Mouse (Mus musculus): ENCODE data around the gene Adat1. TPM values are rescaled to one million over a fixed set of nuclear protein-coding genes. Genes with fewer than 3 reads are reported as not detected.
A peak's percentile ranks its signal among the peaks of the same experiment; 100 is the strongest.
"Not testable (repeated sequence)": the region's sequence is repeated elsewhere in the genome, so short reads cannot be mapped to it uniquely, and the experiment has no call there.

The Adat1 gene
- polyA plus RNA-seq, 1 experiment from 2014 or later: 2.5 TPM

GRCm38 (mm10) chr8:111941101-111941454 lies 51.0 kb downstream of the Adat1 start:
- Histone ChIP-seq H3K9ac (ENCODE audit: low read length) (peak overlapping the region; percentile 88), H3K4me2 (replicated peaks; ENCODE audit: low read depth) (peak overlapping the region; percentile 78), H3K9me3 (ENCODE audit: control insufficient read depth, low read length) (no peaks in the 10 kb centered on the region), H3K27ac (replicated peaks) (peak overlapping the region; percentile 81), H3K27me3 (ENCODE audit: control insufficient read depth, insufficient read depth, low read length) (no peaks in the 10 kb centered on the region), H3K4me1 (replicated peaks; ENCODE audit: control insufficient read depth, insufficient read depth) (no peaks in the 10 kb centered on the region; the same call in 1 of the 2 replicates), H3K36me3 (ENCODE audit: control insufficient read depth, insufficient read depth, low read length) (peaks cover 2% of the 10 kb centered on the region; the same call in 1 of the 2 replicates), H3K4me3 (ENCODE audit: low read depth, low read length) (peak overlapping the region; percentile 76)
- ATAC-seq (ENCODE audit: low FRiP score, low TSS enrichment): peak; percentile 25; the same call in 1 of the 2 replicates
- under 1% methylated on average over 23 of the region's 23 CpGs for WGBS
- TF ChIP-seq EP300 (optimal IDR thresholded peaks at IDR 0.05) (no peak), CTCF (IDR thresholded peaks at IDR 0.05; ENCODE audit: low read depth) (no peak)
- peak; percentile 63 for DNase-seq (ENCODE audit: low spot score)

- WGBS: under 1% methylated on average over 65 of the region's 65 CpGs
- Histone ChIP-seq H3K36me3 (ENCODE audit: control insufficient read depth, insufficient read depth, low read length) (peaks cover 2% of the 10 kb centered on the region; the same call in 1 of the 2 replicates), H3K4me1 (replicated peaks; ENCODE audit: control insufficient read depth, insufficient read depth) (no peaks in the 10 kb centered on the region; the same call in 1 of the 2 replicates), H3K4me3 (ENCODE audit: low read depth, low read length) (peak within 1 kb of the TSS; percentile 76), H3K4me2 (replicated peaks; ENCODE audit: low read depth) (peak within 1 kb of the TSS; percentile 78), H3K9ac (ENCODE audit: low read length) (peak within 1 kb of the TSS; percentile 88), H3K27ac (replicated peaks) (peak within 1 kb of the TSS; percentile 81), H3K27me3 (ENCODE audit: control insufficient read depth, insufficient read depth, low read length) (no peaks in the 10 kb centered on the region), H3K9me3 (ENCODE audit: control insufficient read depth, low read length) (no peaks in the 10 kb centered on the region)
- DNase-seq (ENCODE audit: low spot score): peak; percentile 97
- TF ChIP-seq CTCF (IDR thresholded peaks at IDR 0.05; ENCODE audit: low read depth): no peak
- TF ChIP-seq EP300 (optimal IDR thresholded peaks at IDR 0.05): peak; percentile 48
- ATAC-seq (ENCODE audit: low FRiP score, low TSS enrichment): peak; percentile 95
Observed at GRCm38 (mm10) chr8:111940171-111941100, 51.7 kb downstream of the Adat1 start, which contains the start of gene Gabarapl2. Gene Gabarapl2, plus strand, starts transcription at chr8:111940703.

- Histone ChIP-seq H3K36me3 (ENCODE audit: control insufficient read depth, insufficient read depth, low read length) (0 out of 2 replicates have a peak, but pooled peaks cover 2% of the 10 kb centered on the region), H3K9me3 (ENCODE audit: control insufficient read depth, low read length) (no peaks in the 10 kb centered on the region), H3K4me3 (ENCODE audit: low read depth, low read length) (peak overlapping the region; percentile 76), H3K4me1 (replicated peaks; ENCODE audit: control insufficient read depth, insufficient read depth) (no peaks in the 10 kb centered on the region; the same call in 1 of the 2 replicates), H3K9ac (ENCODE audit: low read length) (0 out of 2 replicates have a peak overlapping the region, but pooled peaks have one; percentile 45), H3K27me3 (ENCODE audit: control insufficient read depth, insufficient read depth, low read length) (no peaks in the 10 kb centered on the region), H3K4me2 (replicated peaks; ENCODE audit: low read depth) (peak overlapping the region; percentile 78), H3K27ac (replicated peaks) (peak overlapping the region; percentile 76)
- peak; percentile 95 for ATAC-seq (ENCODE audit: low FRiP score, low TSS enrichment)
- WGBS: 3% methylated on average over 10 of the region's 10 CpGs
- TF ChIP-seq CTCF (IDR thresholded peaks at IDR 0.05; ENCODE audit: low read depth): no peak
- TF ChIP-seq EP300 (optimal IDR thresholded peaks at IDR 0.05): no peak
- peak; percentile 84 for DNase-seq (ENCODE audit: low spot score)
Observed at GRCm38 (mm10) chr8:111939516-111940142, 52.5 kb downstream of the Adat1 start.

- not testable (repeated sequence) for H3K9me3 ChIP-seq (ENCODE audit: control insufficient read depth, low read length); H3K27ac ChIP-seq (replicated peaks); H3K4me1 ChIP-seq (replicated peaks; ENCODE audit: control insufficient read depth, insufficient read depth); H3K27me3 ChIP-seq (ENCODE audit: control insufficient read depth, insufficient read depth, low read length); H3K9ac ChIP-seq (ENCODE audit: low read length); ATAC-seq (ENCODE audit: low FRiP score, low TSS enrichment); H3K4me3 ChIP-seq (ENCODE audit: low read depth, low read length); H3K36me3 ChIP-seq (ENCODE audit: control insufficient read depth, insufficient read depth, low read length); H3K4me2 ChIP-seq (replicated peaks; ENCODE audit: low read depth); DNase-seq (ENCODE audit: low spot score)
- WGBS: 88% methylated on average over 8 of the region's 9 CpGs
Observed at GRCm38 (mm10) chr8:111938076-111938985, 53.8 kb downstream of the Adat1 start.

GRCm38 (mm10) chr8:111937184-111937583 lies 54.9 kb downstream of the Adat1 start:
- H3K4me3 ChIP-seq (ENCODE audit: low read depth, low read length): no peak overlapping the region
- no peak for ATAC-seq (ENCODE audit: low FRiP score, low TSS enrichment)
- no peak overlapping the region for H3K27ac ChIP-seq (replicated peaks)
- no peaks in the 10 kb centered on the region for H3K27me3 ChIP-seq (ENCODE audit: control insufficient read depth, insufficient read depth, low read length)
- H3K4me1 ChIP-seq (replicated peaks; ENCODE audit: control insufficient read depth, insufficient read depth): peaks cover 3% of the 10 kb centered on the region; the same call in 1 of the 2 replicates
- H3K36me3 ChIP-seq (ENCODE audit: control insufficient read depth, insufficient read depth, low read length): no peaks in the 10 kb centered on the region
- no peak for TF ChIP-seq EP300 (optimal IDR thresholded peaks at IDR 0.05)
- no peak for TF ChIP-seq CTCF (IDR thresholded peaks at IDR 0.05; ENCODE audit: low read depth)
- no peak overlapping the region for H3K4me2 ChIP-seq (replicated peaks; ENCODE audit: low read depth)
- no peak for DNase-seq (ENCODE audit: low spot score)
- WGBS: 72% methylated on average over 3 of the region's 3 CpGs
- no peaks in the 10 kb centered on the region for H3K9me3 ChIP-seq (ENCODE audit: control insufficient read depth, low read length)
- no peak overlapping the region for H3K9ac ChIP-seq (ENCODE audit: low read length)
